Mouse (Mus musculus) liver, embryonic 14.5 days (tissue): ENCODE data around the gene Slc17a8.

ENCODE experiments used
- CTCF ChIP-seq: IDR thresholded peaks from 2 replicates; pipeline ENCODE4 v1.5.1; 2016; ENCODE audit warnings: antibody characterized with exemption, low read depth, control low read depth
- EP300 ChIP-seq: IDR thresholded peaks from 2 replicates; pipeline ENCODE4 v1.6.1; 2016; ENCODE audit warnings: antibody characterized with exemption, low read depth

- no peak for TF ChIP-seq CTCF
- TF ChIP-seq EP300 = no peak
Measured at GRCm38 (mm10) chr10:89626714-89627113, 5.7 kb upstream of the Slc17a8 start.
